Mouse (Mus musculus): Measurements from ENCODE around the gene Gm43064.
"Not testable (repeated sequence)": the region's sequence is repeated elsewhere in the genome, so short reads cannot be mapped to it uniquely, and the experiment has no call there.

The Gm43064 gene

GRCm38 (mm10) chr3:103801631-103802531, 7.5 kb upstream of the Gm43064 start:
- peak; percentile 56 to 58 for DNase-seq

GRCm38 (mm10) chr3:103802861-103803260, 6.5 kb upstream of the Gm43064 start:
- peak; percentile 15 to 24 for DNase-seq

GRCm38 (mm10) chr3:103805671-103806070, 3.7 kb upstream of the Gm43064 start:
- no peak for DNase-seq

GRCm38 (mm10) chr3:103809799-103810150, 402 bp downstream of the Gm43064 start:
- no peak for DNase-seq

GRCm38 (mm10) chr3:103810967-103811366, 1.6 kb downstream of the Gm43064 start:
- DNase-seq: no peak

- DNase-seq: no peak
These were observed 18.2 kb downstream of the Gm43064 start for GRCm38 (mm10) chr3:103827548-103827947.

GRCm38 (mm10) chr3:103829036-103829435, 19.7 kb downstream of the Gm43064 start:
- no peak for DNase-seq

- peak in 1 of 2 experiments; percentile 44 for DNase-seq
These were observed 21.3 kb downstream of the Gm43064 start for GRCm38 (mm10) chr3:103830681-103831080.

GRCm38 (mm10) chr3:103831146-103831545, 21.8 kb downstream of the Gm43064 start:
- no peak for DNase-seq

- no peak for DNase-seq
These were observed 23.1 kb downstream of the Gm43064 start, which contains the start of gene Bcl2l15 for GRCm38 (mm10) chr3:103832426-103832825. Gene Bcl2l15, plus strand, starts transcription at chr3:103832601.

- DNase-seq: no peak
These were observed 24.6 kb downstream of the Gm43064 start for GRCm38 (mm10) chr3:103834001-103834400.

GRCm38 (mm10) chr3:103835272-103835950, 26.0 kb downstream of the Gm43064 start:
- no peak for DNase-seq

- no peak for DNase-seq
These were observed 26.6 kb downstream of the Gm43064 start for GRCm38 (mm10) chr3:103835951-103836310.

GRCm38 (mm10) chr3:103836453-103836852, 27.1 kb downstream of the Gm43064 start:
- no peak for DNase-seq

GRCm38 (mm10) chr3:103839711-103840110, 30.3 kb downstream of the Gm43064 start:
- no peak for DNase-seq

- DNase-seq: not testable (repeated sequence)
These were observed 30.8 kb downstream of the Gm43064 start for GRCm38 (mm10) chr3:103840195-103840594.

- DNase-seq: peak; percentile 55 to 66
These were observed 31.6 kb downstream of the Gm43064 start for GRCm38 (mm10) chr3:103840946-103841345.

- DNase-seq: peak in 1 of 2 experiments; percentile 10
These were observed 41.4 kb downstream of the Gm43064 start for GRCm38 (mm10) chr3:103850644-103851363.

- no peak for DNase-seq
These were observed 42.1 kb downstream of the Gm43064 start for GRCm38 (mm10) chr3:103851481-103851880.

GRCm38 (mm10) chr3:103851882-103852281, 42.5 kb downstream of the Gm43064 start:
- DNase-seq: no peak

- peak; percentile 82 to 87 for DNase-seq
These were observed 43.4 kb downstream of the Gm43064 start for GRCm38 (mm10) chr3:103852565-103853299.

GRCm38 (mm10) chr3:103853804-103854203, 44.4 kb downstream of the Gm43064 start:
- DNase-seq: no peak
